Comparison of ENCODE assay signal across 21 mouse cellular contexts in genomic region chr9:74981663-74982111, GRCm38 (mm10). TPM values are rescaled to one million over a fixed set of nuclear protein-coding genes. Genes with fewer than 3 reads are reported as not detected.
DNase-seq lines count a peak whose midpoint lies in the region; ATAC-seq and TF ChIP-seq lines count a peak whose summit lies in the region.
"Had no signal": no experiment of that assay in that cellular context is flagged by ENCODE, and none has a peak within 500 bp of the region (broad histone marks: within the 10 kb centered on the region; RNA-seq: fewer than 3 reads in every experiment).

No protein-coding gene starts in this region.

- no peaks in the 10 kb centered on the region for H3K27me3 ChIP-seq in heart, postnatal 0 days (ENCODE audit: control insufficient read depth, insufficient read depth, low read length)
- H3K27me3 ChIP-seq: heart, embryonic 12.5 days; limb, embryonic 15.5 days; liver, embryonic 15.5 days; neural tube, embryonic 13.5 days had no signal

- H3K4me1 ChIP-seq in heart, postnatal 0 days (ENCODE audit: control insufficient read depth, insufficient read depth) = peaks cover 27% of the 10 kb centered on the region
- peaks cover 18% of the 10 kb centered on the region for H3K4me1 ChIP-seq in brown adipose tissue, adult 24 weeks (ENCODE audit: control insufficient read depth, insufficient read depth, insufficient read length, low read length)
- H3K4me1 ChIP-seq: liver, embryonic 15.5 days had no signal

- H3K27ac ChIP-seq in heart, postnatal 0 days (ENCODE audit: low read depth) = peak overlapping the region; percentile 70
- H3K27ac ChIP-seq in brown adipose tissue, adult 24 weeks (replicated peaks; ENCODE audit: low read depth, low read length) = peak overlapping the region; percentile 90
- H3K27ac ChIP-seq: kidney, postnatal 0 days; liver, embryonic 15.5 days; macrophage; midbrain, embryonic 10.5 days; neural tube, embryonic 13.5 days had no signal

- TF ChIP-seq CTCF in heart, postnatal 0 days (IDR thresholded peaks at IDR 0.05; ENCODE audit: low read depth) = no peak

- 38% methylated on average over 3 of the region's 3 CpGs for WGBS in heart, postnatal 0 days

- H3K36me3 ChIP-seq in heart, postnatal 0 days (replicated peaks; ENCODE audit: control insufficient read depth, insufficient read depth, low read length) = no peaks in the 10 kb centered on the region
- H3K36me3 ChIP-seq: G1E; heart, embryonic 12.5 days; limb, embryonic 15.5 days; liver, embryonic 15.5 days; midbrain, embryonic 10.5 days had no signal

- DNase-seq in cerebellum, adult 18-20 months = peak; percentile 40 to 49
- no peak for DNase-seq in cerebellum, adult 9-10 months
- peak; percentile 50 for DNase-seq in gastrocnemius, postnatal 25 days
- no peak for DNase-seq in gastrocnemius, postnatal 4 days (ENCODE audit: low spot score in 2 of 2)
- no peak for DNase-seq in heart, postnatal 0 days (ENCODE audit: low spot score)
- DNase-seq in heart, adult 9 months (ENCODE audit: low spot score in 2 of 2) = no peak
- DNase-seq in thymus, postnatal 36 days = no peak
- DNase-seq: cerebellum, postnatal 36 days; gastrocnemius, postnatal 10 days; layer of hippocampus, postnatal 36 days had no signal

- no peak overlapping the region for H3K4me3 ChIP-seq in heart, postnatal 0 days (ENCODE audit: low read depth, low read length)
- H3K4me3 ChIP-seq in brown adipose tissue, adult 24 weeks (ENCODE audit: insufficient read depth, low read depth, low read length) = no peak overlapping the region
- H3K4me3 ChIP-seq: heart, embryonic 12.5 days; limb, embryonic 15.5 days; liver, embryonic 15.5 days; midbrain, embryonic 10.5 days; neural tube, embryonic 13.5 days had no signal

- H3K4me2 ChIP-seq in heart, postnatal 0 days (ENCODE audit: low read depth, low read length) = peak overlapping the region; percentile 7; the same call in 1 of the 2 replicates
- H3K4me2 ChIP-seq: heart, embryonic 12.5 days; limb, embryonic 15.5 days; liver, embryonic 15.5 days; neural tube, embryonic 13.5 days had no signal

- no peak overlapping the region for H3K9ac ChIP-seq in heart, postnatal 0 days (replicated peaks; ENCODE audit: low read depth, low read length)
- H3K9ac ChIP-seq: heart, embryonic 12.5 days; limb, embryonic 15.5 days; liver, embryonic 15.5 days; neural tube, embryonic 13.5 days had no signal

- H3K9me3 ChIP-seq in heart, postnatal 0 days (replicated peaks; ENCODE audit: control insufficient read depth, low read length) = no peaks in the 10 kb centered on the region
- H3K9me3 ChIP-seq: G1E; heart, embryonic 12.5 days; limb, embryonic 15.5 days; liver, embryonic 15.5 days; midbrain, embryonic 10.5 days; neural tube, embryonic 13.5 days had no signal

- TF ChIP-seq EP300 in heart, postnatal 0 days (IDR thresholded peaks at IDR 0.05; ENCODE audit: low read depth) = no peak

- ATAC-seq in heart, postnatal 0 days (ENCODE audit: insufficient read depth, low read depth) = peak; percentile 61
- ATAC-seq: hindbrain, embryonic 16.5 days; intestine, postnatal 0 days had no signal

RNA-seq across cellular contexts. Expression of gene Fam214a, which starts 29.0 kb away (rescaled TPM):
- 10 to 100 TPM; 17.1 to 25.6 TPM for total RNA-seq in gastrocnemius, postnatal 25 days (2021)
- 10 to 100 TPM; 23.7 to 36.8 TPM for total RNA-seq in gastrocnemius, postnatal 4 days (2021)
- total RNA-seq in heart, postnatal 0 days (2014; rRNA removed; ENCODE audit: low replicate concordance) = 14.4 and 20.8 TPM in 2 replicates
- polyA plus RNA-seq in heart, postnatal 0 days (2015; fragmentation: Nextera tagmentation; extraction: Ambion mirVana) = 12.4 and 13.3 TPM in 2 replicates
- 29.9 and 41.0 TPM in 2 replicates for polyA plus RNA-seq in brown adipose tissue, adult 24 weeks (2012; ENCODE audit: insufficient read depth, insufficient read length, missing spikeins)

RNA-seq across cellular contexts. Expression of gene Arpp19, which starts 55.7 kb away (rescaled TPM):
- total RNA-seq in gastrocnemius, postnatal 25 days (2021) = 100 to 1,000 TPM; 119 to 149 TPM
- total RNA-seq in gastrocnemius, postnatal 4 days (2021) = 100 to 1,000 TPM; 147 to 167 TPM
- 24.3 and 44.3 TPM in 2 replicates for total RNA-seq in heart, postnatal 0 days (2014; rRNA removed; ENCODE audit: low replicate concordance)
- 229 and 244 TPM in 2 replicates for polyA plus RNA-seq in heart, postnatal 0 days (2015; fragmentation: Nextera tagmentation; extraction: Ambion mirVana)
- 221 and 237 TPM in 2 replicates for polyA plus RNA-seq in brown adipose tissue, adult 24 weeks (2012; ENCODE audit: insufficient read depth, insufficient read length, missing spikeins)

Comparison
In these comparisons a context has a peak if more than half of its experiments do, and no peak if none do; other contexts are left out.
1. DNase-seq: peak in cerebellum, adult 18-20 months (2 of 2) and gastrocnemius, postnatal 25 days (single experiment); none in cerebellum, adult 9-10 months (single experiment), gastrocnemius, postnatal 4 days (0 of 2), heart, postnatal 0 days (single experiment), heart, adult 9 months (0 of 2) and thymus, postnatal 36 days (0 of 2).